Mouse (Mus musculus) G1E (cell line): Measurements from ENCODE around the gene Pnpla2. TPM values are rescaled to one million over a fixed set of nuclear protein-coding genes. Genes with fewer than 3 reads are reported as not detected.

ENCODE experiments used
- ATAC-seq: 2 replicates; pipeline ENCODE4 v1.8.0; 2016; ENCODE audit warnings: mild to moderate bottlenecking; ENCODE audit not compliant: insufficient number of reproducible peaks, poor library complexity, low FRiP score, severe bottlenecking; ENCODE audit errors: extremely low read depth
- DNase-seq: peaks from one replicate; pipeline ENCODE4 v3.0.0; 2012; ENCODE audit warnings: low spot score
- H3K27me3 ChIP-seq: 2 replicates; pipeline ENCODE4 v1.6.1; 2012; ENCODE audit warnings: mild to moderate bottlenecking, low read length, inconsistent platforms; ENCODE audit not compliant: insufficient read depth
- H3K36me3 ChIP-seq: replicated peaks from 2 replicates; pipeline ENCODE3; 2012; ENCODE audit warnings: mild to moderate bottlenecking, inconsistent platforms
- H3K4me1 ChIP-seq: 2 replicates; pipeline ENCODE4 v1.6.1; 2012; ENCODE audit warnings: low read depth, low read length, inconsistent platforms, mixed read lengths; ENCODE audit not compliant: insufficient read depth
- H3K4me3 ChIP-seq: 2 replicates; pipeline ENCODE4 v1.5.1; 2012; ENCODE audit warnings: low read depth, mild to moderate bottlenecking, inconsistent platforms, low read length, moderate library complexity, mixed read lengths
- H3K9me3 ChIP-seq: replicated peaks from 2 replicates; pipeline ENCODE4 v1.6.1; 2012; ENCODE audit warnings: inconsistent platforms
- CTCF ChIP-seq: IDR thresholded peaks from 2 replicates; pipeline ENCODE4 v1.5.1; 2012; ENCODE audit warnings: low read depth, low read length, inconsistent platforms, mixed read lengths
- GATA1 ChIP-seq: IDR thresholded peaks from 2 replicates; pipeline ENCODE4 v1.6.1; 2012; ENCODE audit warnings: borderline replicate concordance, low read length, inconsistent platforms, mixed read lengths
- GATA2 ChIP-seq: IDR thresholded peaks from 2 replicates; pipeline ENCODE4 v1.6.1; 2012; ENCODE audit warnings: low read depth, low read length, inconsistent platforms, borderline replicate concordance
- POLR2AphosphoS5 ChIP-seq: IDR thresholded peaks from 2 replicates; pipeline ENCODE4 v1.6.1; 2012; ENCODE audit warnings: low read depth, low read length, inconsistent platforms; ENCODE audit not compliant: insufficient replicate concordance
- TAL1 ChIP-seq: conservative IDR thresholded peaks from 2 replicates; pipeline ENCODE4 v1.6.1; 2012; ENCODE audit warnings: low read depth, low read length, inconsistent platforms, mixed read lengths
- polyA plus RNA-seq: library from polyadenylated mRNA; stranded (reverse); fragments of >175 nt; gene quantifications from 2 replicates; pipeline ENCODE4 v1.2.3, GENCODE M21; 2012
- total RNA-seq, 2 experiments: library from RNA; stranded (forward) in 1 of 2; stranded (reverse) in 1 of 2; fragments of 200-1000 nt in 1 of 2; fragments of >200 nt in 1 of 2; fragmentation: Nextera tagmentation in 1 of 2; gene quantifications; 2 replicates each; pipeline ENCODE4 v1.2.3; 2014 to 2017

The Pnpla2 gene
- total and polyA plus RNA-seq, 3 experiments: 9.9 to 50.5 (median 23.6) TPM

DNA sequence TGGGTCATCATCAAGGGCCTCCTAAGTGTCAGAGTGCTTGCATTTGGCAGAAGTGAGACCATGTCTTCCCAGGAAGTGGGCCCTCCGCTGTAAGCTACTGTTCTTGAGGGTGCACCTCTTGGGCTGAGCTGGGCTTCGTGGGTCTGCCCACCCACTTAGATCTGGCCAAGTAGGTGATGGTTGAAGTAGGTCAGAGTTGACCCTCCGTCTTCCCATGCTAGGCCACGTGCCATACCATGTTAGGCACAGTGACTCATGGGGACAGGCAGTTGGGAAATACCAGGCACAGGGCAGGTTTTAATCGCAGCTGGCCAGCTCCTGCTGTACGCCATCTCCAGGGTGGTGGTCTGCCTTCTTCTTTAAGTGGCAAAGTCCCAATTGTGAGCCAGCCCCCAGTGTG is 1.7 kb downstream of the Pnpla2 start:
- H3K36me3 ChIP-seq: peaks cover 59% of the 10 kb centered on the region
- peaks cover 49% of the 10 kb centered on the region for H3K4me1 ChIP-seq
- H3K4me3 ChIP-seq: no peak overlapping the region
- no peaks in the 10 kb centered on the region for H3K9me3 ChIP-seq
- peaks cover 10% of the 10 kb centered on the region for H3K27me3 ChIP-seq
- no peak for TF ChIP-seq GATA2
- no peak for TF ChIP-seq CTCF
- no peak for TF ChIP-seq GATA1
- no peak for TF ChIP-seq POLR2AphosphoS5
- no peak for TF ChIP-seq TAL1
- ATAC-seq (no peak), DNase-seq (no peak)

DNA sequence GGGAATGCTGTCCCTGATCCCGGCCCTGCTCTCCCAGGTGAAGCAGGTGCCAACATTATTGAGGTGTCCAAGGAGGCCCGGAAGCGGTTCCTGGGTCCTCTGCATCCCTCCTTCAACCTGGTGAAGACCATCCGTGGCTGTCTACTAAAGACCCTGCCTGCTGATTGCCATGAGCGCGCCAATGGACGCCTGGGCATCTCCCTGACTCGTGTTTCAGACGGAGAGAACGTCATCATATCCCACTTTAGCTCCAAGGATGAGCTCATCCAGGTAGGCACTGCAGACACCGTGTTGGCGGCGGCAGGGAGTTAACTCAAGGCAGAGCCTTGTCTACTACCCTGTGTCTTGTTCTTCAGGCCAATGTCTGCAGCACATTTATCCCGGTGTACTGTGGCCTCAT is 2.2 kb downstream of the Pnpla2 start:
- H3K4me3 ChIP-seq: no peak overlapping the region
- TF ChIP-seq POLR2AphosphoS5 (no peak), GATA1 (no peak), GATA2 (no peak), CTCF (no peak), TAL1 (no peak)
- peaks cover 48% of the 10 kb centered on the region for H3K4me1 ChIP-seq
- H3K27me3 ChIP-seq: peaks cover 15% of the 10 kb centered on the region
- peaks cover 54% of the 10 kb centered on the region for H3K36me3 ChIP-seq
- DNase-seq: no peak
- H3K9me3 ChIP-seq: no peaks in the 10 kb centered on the region
- ATAC-seq: no peak

DNA sequence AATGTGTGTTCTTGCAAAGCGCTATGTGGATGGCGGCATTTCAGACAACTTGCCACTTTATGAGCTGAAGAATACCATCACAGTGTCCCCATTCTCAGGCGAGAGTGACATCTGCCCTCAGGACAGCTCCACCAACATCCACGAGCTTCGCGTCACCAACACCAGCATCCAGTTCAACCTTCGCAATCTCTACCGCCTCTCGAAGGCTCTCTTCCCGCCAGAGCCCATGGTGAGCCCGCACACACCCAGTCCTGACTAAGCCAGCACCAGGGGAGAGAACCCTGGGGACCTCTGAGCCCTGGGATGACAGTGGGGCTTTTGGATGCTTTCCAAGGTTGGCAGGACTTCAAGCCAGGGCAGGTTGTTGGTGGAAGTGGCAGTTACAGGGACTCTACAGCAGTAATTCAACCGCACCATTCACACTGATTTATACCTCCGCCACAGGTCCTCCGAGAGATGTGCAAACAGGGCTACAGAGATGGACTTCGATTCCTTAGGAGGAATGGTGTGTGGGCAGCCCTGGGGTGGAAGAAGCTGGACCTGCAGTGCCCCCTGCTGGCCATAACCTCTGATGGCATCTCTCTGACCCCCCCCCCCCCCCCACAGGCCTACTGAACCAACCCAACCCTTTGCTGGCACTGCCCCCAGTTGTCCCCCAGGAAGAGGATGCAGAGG is 3.1 kb downstream of the Pnpla2 start:
- Histone ChIP-seq H3K36me3 (peaks cover 52% of the 10 kb centered on the region), H3K4me1 (peaks cover 51% of the 10 kb centered on the region), H3K9me3 (no peaks in the 10 kb centered on the region), H3K27me3 (peaks cover 24% of the 10 kb centered on the region), H3K4me3 (no peak overlapping the region)
- DNase-seq: peak; percentile 70
- TF ChIP-seq TAL1 (no peak), GATA1 (no peak), CTCF (peak; percentile 23; the same call in 1 of the 2 replicates), POLR2AphosphoS5 (no peak), GATA2 (no peak)
- ATAC-seq: no peak

DNA sequence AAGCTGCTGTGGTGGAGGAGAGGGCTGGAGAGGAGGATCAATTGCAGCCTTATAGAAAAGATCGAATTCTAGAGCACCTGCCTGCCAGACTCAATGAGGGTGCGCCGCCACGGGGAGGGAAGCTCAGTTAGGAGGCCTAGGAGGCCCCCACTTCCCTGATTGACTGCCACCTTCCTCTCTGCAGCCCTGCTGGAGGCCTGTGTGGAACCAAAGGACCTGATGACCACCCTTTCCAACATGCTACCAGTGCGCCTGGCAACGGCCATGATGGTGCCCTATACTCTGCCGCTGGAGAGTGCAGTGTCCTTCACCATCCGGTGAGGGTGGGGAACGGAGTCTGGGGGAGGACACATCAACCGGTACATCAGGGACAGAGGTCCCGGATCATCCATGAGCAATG is 3.7 kb downstream of the Pnpla2 start:
- ATAC-seq (no peak), DNase-seq (no peak)
- no peak overlapping the region for H3K4me3 ChIP-seq
- H3K4me1 ChIP-seq: peaks cover 48% of the 10 kb centered on the region
- no peaks in the 10 kb centered on the region for H3K9me3 ChIP-seq
- H3K36me3 ChIP-seq: peaks cover 48% of the 10 kb centered on the region
- peaks cover 29% of the 10 kb centered on the region for H3K27me3 ChIP-seq
- no peak for TF ChIP-seq CTCF
- TF ChIP-seq POLR2AphosphoS5: no peak
- TF ChIP-seq GATA2: no peak

DNA sequence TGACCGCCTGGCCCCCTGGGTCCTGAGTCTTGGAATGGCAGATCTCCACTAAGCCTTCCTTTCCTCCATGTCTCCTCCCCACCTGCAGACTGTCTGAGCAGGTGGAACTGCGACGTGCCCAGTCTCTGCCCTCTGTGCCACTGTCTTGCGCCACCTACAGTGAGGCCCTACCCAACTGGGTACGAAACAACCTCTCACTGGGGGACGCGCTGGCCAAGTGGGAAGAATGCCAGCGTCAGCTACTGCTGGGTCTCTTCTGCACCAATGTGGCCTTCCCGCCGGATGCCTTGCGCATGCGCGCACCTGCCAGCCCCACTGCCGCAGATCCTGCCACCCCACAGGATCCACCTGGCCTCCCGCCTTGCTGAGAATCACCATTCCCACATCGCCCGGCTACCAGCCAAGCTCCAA is 4.3 kb downstream of the Pnpla2 start:
- H3K27me3 ChIP-seq: peaks cover 36% of the 10 kb centered on the region
- DNase-seq: no peak
- H3K4me3 ChIP-seq: no peak overlapping the region
- no peaks in the 10 kb centered on the region for H3K9me3 ChIP-seq
- no peak for ATAC-seq
- TF ChIP-seq CTCF: no peak
- no peak for TF ChIP-seq GATA1
- TF ChIP-seq TAL1: no peak
- TF ChIP-seq POLR2AphosphoS5: no peak
- TF ChIP-seq GATA2: no peak
- H3K36me3 ChIP-seq: peaks cover 48% of the 10 kb centered on the region
- peaks cover 49% of the 10 kb centered on the region for H3K4me1 ChIP-seq

DNA sequence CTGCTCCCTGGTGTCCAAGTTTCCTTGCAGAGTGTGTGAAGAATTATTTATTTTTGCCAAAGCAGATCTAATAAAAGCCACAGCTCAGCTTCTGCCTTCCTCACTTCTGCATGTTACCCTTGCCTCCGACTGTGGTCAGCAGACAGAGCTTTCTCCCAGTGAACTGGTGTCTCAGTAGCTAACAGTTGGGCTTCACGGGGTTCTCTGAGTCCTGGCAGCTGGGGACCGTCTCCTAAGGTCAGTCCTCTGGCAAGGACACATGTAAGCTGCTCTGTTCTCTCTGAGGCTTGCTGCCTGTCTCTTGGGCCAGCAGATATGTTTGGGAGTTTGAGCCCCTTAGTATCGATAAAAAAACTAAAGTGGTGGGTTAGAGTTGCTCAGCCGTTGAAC is 5.0 kb downstream of the Pnpla2 start:
- ATAC-seq (no peak), DNase-seq (no peak)
- H3K27me3 ChIP-seq: peaks cover 43% of the 10 kb centered on the region
- no peak overlapping the region for H3K4me3 ChIP-seq
- H3K36me3 ChIP-seq: peaks cover 48% of the 10 kb centered on the region
- H3K9me3 ChIP-seq: no peaks in the 10 kb centered on the region
- TF ChIP-seq TAL1 (no peak), GATA2 (no peak), CTCF (no peak), GATA1 (no peak), POLR2AphosphoS5 (no peak)
- H3K4me1 ChIP-seq: peaks cover 50% of the 10 kb centered on the region
